10 mouse cellular contexts compared by ENCODE assay signal in genomic region chr2:131952961-131953538, GRCm38 (mm10). TPM values are rescaled to one million over a fixed set of nuclear protein-coding genes. Genes with fewer than 3 reads are reported as not detected.
DNase-seq lines count a peak whose midpoint lies in the region; ATAC-seq lines count a peak whose summit lies in the region.
"Had no signal": no experiment of that assay in that cellular context is flagged by ENCODE, and none has a peak within 500 bp of the region (broad histone marks: within the 10 kb centered on the region; RNA-seq: fewer than 3 reads in every experiment).

No protein-coding gene starts in this region.

- no peaks in the 10 kb centered on the region for H3K36me3 ChIP-seq in embryonic facial prominence, embryonic 14.5 days (ENCODE audit: control insufficient read depth, insufficient read depth, low read length)
- H3K36me3 ChIP-seq in hindbrain, embryonic 16.5 days (ENCODE audit: control insufficient read depth, insufficient read depth, low read length) = no peaks in the 10 kb centered on the region
- no peaks in the 10 kb centered on the region for H3K36me3 ChIP-seq in liver, embryonic 13.5 days
- H3K36me3 ChIP-seq in splenic B cell, adult 2 months (ENCODE audit: control insufficient read depth, insufficient read depth, low read length, poor library complexity, severe bottlenecking) = no peaks in the 10 kb centered on the region

- H3K9me3 ChIP-seq in embryonic facial prominence, embryonic 14.5 days (ENCODE audit: control insufficient read depth, low read length) = no peaks in the 10 kb centered on the region
- H3K9me3 ChIP-seq in hindbrain, embryonic 16.5 days (ENCODE audit: control insufficient read depth, low read length) = no peaks in the 10 kb centered on the region
- H3K9me3 ChIP-seq in liver, embryonic 13.5 days (replicated peaks) = no peaks in the 10 kb centered on the region

- H3K27me3 ChIP-seq in embryonic facial prominence, embryonic 14.5 days (replicated peaks; ENCODE audit: control insufficient read depth, insufficient read depth, low read length) = peaks cover 31% of the 10 kb centered on the region
- H3K27me3 ChIP-seq in hindbrain, embryonic 16.5 days (replicated peaks; ENCODE audit: control insufficient read depth, insufficient read depth, low read length) = peaks cover 11% of the 10 kb centered on the region
- peaks cover 61% of the 10 kb centered on the region for H3K27me3 ChIP-seq in liver, embryonic 13.5 days
- no peaks in the 10 kb centered on the region for H3K27me3 ChIP-seq in splenic B cell, adult 2 months (ENCODE audit: control insufficient read depth, insufficient read depth, low read length, poor library complexity, severe bottlenecking)
- H3K27me3 ChIP-seq: CH12.LX had no signal

- 14% methylated on average over 27 of the region's 29 CpGs for WGBS in embryonic facial prominence, embryonic 14.5 days
- WGBS in hindbrain, embryonic 16.5 days = 23% methylated on average over 29 of the region's 29 CpGs
- WGBS in liver, embryonic 13.5 days (ENCODE audit: insufficient replicate concordance) = 19% methylated on average over 29 of the region's 29 CpGs

- DNase-seq in heart, adult 11 months = peak; percentile 90
- DNase-seq in heart, postnatal 25 days (ENCODE audit: low spot score) = no peak
- DNase-seq in embryonic facial prominence, embryonic 14.5 days (ENCODE audit: low spot score) = no peak
- DNase-seq in liver, embryonic 13.5 days = no peak
- DNase-seq in splenic B cell, adult 2 months (ENCODE audit: low read depth, low spot score) = peak; percentile 8
- DNase-seq in adipocyte (ENCODE audit: low spot score) = no peak
- DNase-seq in layer of hippocampus, adult 18-20 months (ENCODE audit: low spot score in 2 of 2) = no peak

- no peak overlapping the region for H3K27ac ChIP-seq in embryonic facial prominence, embryonic 14.5 days (replicated peaks; ENCODE audit: low read depth, low read length)
- no peak overlapping the region for H3K27ac ChIP-seq in hindbrain, embryonic 16.5 days (ENCODE audit: low read depth, low read length)
- H3K27ac ChIP-seq in liver, embryonic 13.5 days = no peak overlapping the region
- H3K27ac ChIP-seq: macrophage had no signal

- H3K4me1 ChIP-seq in embryonic facial prominence, embryonic 14.5 days (ENCODE audit: control insufficient read depth, insufficient read depth, low read length) = no peaks in the 10 kb centered on the region
- peaks cover 9% of the 10 kb centered on the region; the same call in 1 of the 2 replicates for H3K4me1 ChIP-seq in hindbrain, embryonic 16.5 days (ENCODE audit: control insufficient read depth, insufficient read depth, low read depth, low read length)
- peaks cover 14% of the 10 kb centered on the region for H3K4me1 ChIP-seq in liver, embryonic 13.5 days (replicated peaks)

- H3K9ac ChIP-seq in embryonic facial prominence, embryonic 14.5 days (ENCODE audit: low read depth, low read length) = no peak overlapping the region
- H3K9ac ChIP-seq in hindbrain, embryonic 16.5 days (ENCODE audit: low read depth, low read length) = 0 out of 2 replicates have a peak overlapping the region, but pooled peaks have one; percentile 17
- no peak overlapping the region for H3K9ac ChIP-seq in liver, embryonic 13.5 days

- intact Hi-C loops in heart, postnatal 25 days (cut with DNase I) = loop anchor here (5.0 kb wide), 1 partner anchor 391 kb away; the partner anchor contains the start of gene Adra1d

- peak overlapping the region; percentile 40 for H3K4me2 ChIP-seq in embryonic facial prominence, embryonic 14.5 days (ENCODE audit: low read depth, low read length)
- peak overlapping the region; percentile 50 for H3K4me2 ChIP-seq in hindbrain, embryonic 16.5 days (ENCODE audit: low read length)
- peak overlapping the region; percentile 30; the same call in 1 of the 2 replicates for H3K4me2 ChIP-seq in liver, embryonic 13.5 days

- H3K4me3 ChIP-seq in embryonic facial prominence, embryonic 14.5 days (ENCODE audit: low read depth, low read length) = peak overlapping the region; percentile 1; the same call in 1 of the 2 replicates
- H3K4me3 ChIP-seq in hindbrain, embryonic 16.5 days (ENCODE audit: low read length) = peak overlapping the region; percentile 26
- H3K4me3 ChIP-seq in liver, embryonic 13.5 days (replicated peaks) = no peak overlapping the region; the same call in 1 of the 2 replicates

- ATAC-seq in embryonic facial prominence, embryonic 14.5 days (ENCODE audit: low read depth) = no peak
- no peak for ATAC-seq in hindbrain, embryonic 16.5 days
- no peak for ATAC-seq in liver, embryonic 13.5 days (ENCODE audit: low read depth)

RNA-seq across cellular contexts. Expression of gene Prnd, which starts 2.4 kb away (rescaled TPM):
- total RNA-seq in heart, postnatal 25 days (2021) = 1 to 10 TPM; 1.4 to 2.0 TPM
- 46.9 and 47.6 TPM in 2 replicates for polyA plus RNA-seq in embryonic facial prominence, embryonic 14.5 days (2014; fragmentation: Nextera tagmentation; extraction: Ambion mirVana)
- 8.1 and 12.7 TPM in 2 replicates for polyA plus RNA-seq in hindbrain, embryonic 16.5 days (2015; fragmentation: Nextera tagmentation; extraction: Ambion mirVana)
- 0.34 and 0.45 TPM in 2 replicates for polyA plus RNA-seq in liver, embryonic 13.5 days (2015; fragmentation: Nextera tagmentation; extraction: Ambion mirVana)
- total RNA-seq in layer of hippocampus, adult 18-20 months (2021) = not detected
- polyA plus RNA-seq: macrophage had no signal

RNA-seq across cellular contexts. Expression of gene Prn, which starts 43.3 kb away (rescaled TPM):
- total RNA-seq in heart, postnatal 25 days (2021) = 1 to 10 TPM; 1.9 to 2.5 TPM
- not detected in 2 replicates for polyA plus RNA-seq in embryonic facial prominence, embryonic 14.5 days (2014; fragmentation: Nextera tagmentation; extraction: Ambion mirVana)
- 0.26 TPM in 1 of 2 replicates, not detected in the other for polyA plus RNA-seq in hindbrain, embryonic 16.5 days (2015; fragmentation: Nextera tagmentation; extraction: Ambion mirVana)
- 0.28 TPM in 1 of 2 replicates, not detected in the other for polyA plus RNA-seq in liver, embryonic 13.5 days (2015; fragmentation: Nextera tagmentation; extraction: Ambion mirVana)
- total RNA-seq in layer of hippocampus, adult 18-20 months (2021) = not detected
- total RNA-seq: CH12.LX had no signal
- polyA plus RNA-seq: macrophage had no signal

RNA-seq across cellular contexts. Expression of gene Prnp, which starts 43.3 kb away (rescaled TPM):
- total RNA-seq in heart, postnatal 25 days (2021) = 10 to 100 TPM; 89.2 to 90.0 TPM
- polyA plus RNA-seq in embryonic facial prominence, embryonic 14.5 days (2014; fragmentation: Nextera tagmentation; extraction: Ambion mirVana) = 47.3 and 50.3 TPM in 2 replicates
- 153 and 168 TPM in 2 replicates for polyA plus RNA-seq in hindbrain, embryonic 16.5 days (2015; fragmentation: Nextera tagmentation; extraction: Ambion mirVana)
- 30.3 and 32.3 TPM in 2 replicates for polyA plus RNA-seq in liver, embryonic 13.5 days (2015; fragmentation: Nextera tagmentation; extraction: Ambion mirVana)
- 1,000 to 10,000 TPM; 1,102 to 1,107 TPM for total RNA-seq in layer of hippocampus, adult 18-20 months (2021)

Comparison
In these comparisons a context has a peak if more than half of its experiments do, and no peak if none do; other contexts are left out.
1. DNase-seq: peak in heart, adult 11 months (single experiment) and splenic B cell, adult 2 months (single experiment); none in heart, postnatal 25 days (single experiment), embryonic facial prominence, embryonic 14.5 days (single experiment), liver, embryonic 13.5 days (single experiment), adipocyte (single experiment) and layer of hippocampus, adult 18-20 months (0 of 2).
2. Peak in every context shown above with its lines, with median percentiles within 50 percentile points of each other: H3K4me2 ChIP-seq.